Comparison of ENCODE assay signal across 13 mouse cellular contexts in genomic region chr4:128270931-128271330, GRCm38 (mm10). TPM values are rescaled to one million over a fixed set of nuclear protein-coding genes. Genes with fewer than 3 reads are reported as not detected.
A peak's percentile ranks its signal among the peaks of the same experiment; 100 is the strongest.
DNase-seq lines count a peak whose midpoint lies in the region; ATAC-seq and TF ChIP-seq lines count a peak whose summit lies in the region.
"Had no signal": no experiment of that assay in that cellular context is flagged by ENCODE, and none has a peak within 500 bp of the region (broad histone marks: within the 10 kb centered on the region; RNA-seq: fewer than 3 reads in every experiment).

No protein-coding gene starts in this region.

- no peak overlapping the region for H3K9ac ChIP-seq in heart, embryonic 11.5 days (ENCODE audit: low read depth, low read length)
- no peak overlapping the region for H3K9ac ChIP-seq in liver, embryonic 12.5 days
- no peak overlapping the region for H3K9ac ChIP-seq in liver, postnatal 0 days (replicated peaks)
- H3K9ac ChIP-seq: limb, embryonic 15.5 days had no signal

- DNase-seq in heart, postnatal 4 days, result peak; percentile 42
- DNase-seq in liver, result peak; percentile 17
- DNase-seq in brain, embryonic 14.5 days (ENCODE audit: low read depth), result peak; percentile 78
- peak; percentile 25 for DNase-seq in liver, postnatal 0 days
- DNase-seq in ovary, postnatal 10 days (ENCODE audit: low spot score), result no peak
- DNase-seq: adrenal gland, postnatal 36 days; cerebellum, postnatal 25 days; gastrocnemius, postnatal 36 days had no signal

- H3K4me3 ChIP-seq in heart, embryonic 11.5 days (ENCODE audit: low read depth, low read length), result no peak overlapping the region
- H3K4me3 ChIP-seq in liver, embryonic 12.5 days, result no peak overlapping the region
- H3K4me3 ChIP-seq in liver, postnatal 0 days (ENCODE audit: low read depth, low read length), result no peak overlapping the region
- H3K4me3 ChIP-seq: limb, embryonic 15.5 days had no signal

- ATAC-seq in heart, embryonic 11.5 days (replicated peaks; ENCODE audit: insufficient number of reproducible peaks, low FRiP score, low TSS enrichment), result no peak
- no peak for ATAC-seq in liver, embryonic 12.5 days
- no peak for ATAC-seq in liver, postnatal 0 days

- H3K9me3 ChIP-seq in heart, embryonic 11.5 days (replicated peaks; ENCODE audit: control insufficient read depth, low read length), result no peaks in the 10 kb centered on the region
- peaks cover 18% of the 10 kb centered on the region for H3K9me3 ChIP-seq in liver, embryonic 12.5 days (replicated peaks)
- H3K9me3 ChIP-seq in liver, postnatal 0 days (ENCODE audit: low read length), result no peaks in the 10 kb centered on the region
- H3K9me3 ChIP-seq: limb, embryonic 15.5 days had no signal

- H3K36me3 ChIP-seq in heart, embryonic 11.5 days (ENCODE audit: control insufficient read depth, insufficient read depth, low read length), result no peaks in the 10 kb centered on the region
- no peaks in the 10 kb centered on the region for H3K36me3 ChIP-seq in liver, embryonic 12.5 days
- no peaks in the 10 kb centered on the region for H3K36me3 ChIP-seq in liver, postnatal 0 days (replicated peaks; ENCODE audit: insufficient read depth, low read length)
- H3K36me3 ChIP-seq: limb, embryonic 15.5 days had no signal

- no peaks in the 10 kb centered on the region for H3K27me3 ChIP-seq in heart, embryonic 11.5 days (ENCODE audit: control insufficient read depth, insufficient read depth, low read length)
- no peaks in the 10 kb centered on the region for H3K27me3 ChIP-seq in liver, embryonic 12.5 days (replicated peaks)
- H3K27me3 ChIP-seq in liver, postnatal 0 days (ENCODE audit: insufficient read depth, low read length), result no peaks in the 10 kb centered on the region
- H3K27me3 ChIP-seq: CH12.LX; limb, embryonic 15.5 days had no signal

- H3K27ac ChIP-seq in heart, embryonic 11.5 days (ENCODE audit: low read depth, low read length), result no peak overlapping the region
- H3K27ac ChIP-seq in liver, embryonic 12.5 days, result no peak overlapping the region
- H3K27ac ChIP-seq in liver, postnatal 0 days (ENCODE audit: low read depth), result no peak overlapping the region
- H3K27ac ChIP-seq: limb, embryonic 15.5 days had no signal

- 71% methylated on average over 19 of the region's 19 CpGs for WGBS in heart, embryonic 11.5 days (ENCODE audit: insufficient replicate concordance)
- 72% methylated on average over 19 of the region's 19 CpGs for WGBS in liver, embryonic 12.5 days (ENCODE audit: insufficient replicate concordance)
- 71% methylated on average over 19 of the region's 19 CpGs for WGBS in liver, postnatal 0 days (ENCODE audit: insufficient replicate concordance)

- TF ChIP-seq CTCF in brain, embryonic 14.5 days (IDR thresholded peaks at IDR 0.05; ENCODE audit: borderline replicate concordance, extremely low read depth, insufficient read depth, insufficient read length), result no peak
- no peak for TF ChIP-seq CTCF in liver, postnatal 0 days (IDR thresholded peaks at IDR 0.05; ENCODE audit: low read depth)

- no peak overlapping the region for H3K4me2 ChIP-seq in heart, embryonic 11.5 days
- no peak overlapping the region for H3K4me2 ChIP-seq in liver, embryonic 12.5 days
- no peak overlapping the region for H3K4me2 ChIP-seq in liver, postnatal 0 days (ENCODE audit: low read depth, low read length)
- H3K4me2 ChIP-seq: limb, embryonic 15.5 days had no signal

- TF ChIP-seq POLR2A in brain, embryonic 14.5 days (IDR thresholded peaks at IDR 0.05; ENCODE audit: borderline replicate concordance, extremely low read depth, insufficient read depth, insufficient read length, poor library complexity, severe bottlenecking), result no peak

- TF ChIP-seq EP300 in liver, postnatal 0 days (IDR thresholded peaks at IDR 0.05; ENCODE audit: low read depth), result no peak

- H3K4me1 ChIP-seq in heart, embryonic 11.5 days (ENCODE audit: control insufficient read depth, insufficient read depth, low read length), result no peaks in the 10 kb centered on the region
- H3K4me1 ChIP-seq in liver, embryonic 12.5 days, result no peaks in the 10 kb centered on the region
- no peaks in the 10 kb centered on the region for H3K4me1 ChIP-seq in liver, postnatal 0 days (ENCODE audit: insufficient read depth)

RNA-seq across cellular contexts. Expression of gene Hmgb4, which starts 10.2 kb away (rescaled TPM):
- total RNA-seq in heart, postnatal 4 days (2021), result not detected
- polyA plus RNA-seq in heart, embryonic 11.5 days (2014; fragmentation: Nextera tagmentation; extraction: Ambion mirVana), result not detected in 2 replicates
- polyA plus RNA-seq in liver, embryonic 12.5 days (2016; fragmentation: Nextera tagmentation; extraction: Ambion mirVana), result not detected in 2 replicates
- not detected in 2 replicates for polyA plus RNA-seq in brain, embryonic 14.5 days (2012; rRNA removed)
- not detected in 2 replicates for polyA plus RNA-seq in liver, postnatal 0 days (2015; fragmentation: Nextera tagmentation; extraction: Ambion mirVana)
- total RNA-seq: adrenal gland, postnatal 36 days; CH12.LX; gastrocnemius, postnatal 36 days; heart, postnatal 36 days had no signal
- polyA plus RNA-seq: limb, embryonic 15.5 days had no signal
